Mouse (Mus musculus) bone marrow macrophage, adult 2 months (primary cell): ENCODE results near the gene Phyhd1.

Experiments used
- CTCF ChIP-seq: IDR thresholded peaks from 2 replicates; pipeline ENCODE4 v1.5.1; 2012; ENCODE audit warnings: low read depth, mild to moderate bottlenecking, low read length, moderate library complexity
- POLR2A ChIP-seq: IDR thresholded peaks from 2 replicates; pipeline ENCODE4 v1.6.1; 2012; ENCODE audit warnings: mild to moderate bottlenecking, low read depth, low read length, borderline replicate concordance

DNA sequence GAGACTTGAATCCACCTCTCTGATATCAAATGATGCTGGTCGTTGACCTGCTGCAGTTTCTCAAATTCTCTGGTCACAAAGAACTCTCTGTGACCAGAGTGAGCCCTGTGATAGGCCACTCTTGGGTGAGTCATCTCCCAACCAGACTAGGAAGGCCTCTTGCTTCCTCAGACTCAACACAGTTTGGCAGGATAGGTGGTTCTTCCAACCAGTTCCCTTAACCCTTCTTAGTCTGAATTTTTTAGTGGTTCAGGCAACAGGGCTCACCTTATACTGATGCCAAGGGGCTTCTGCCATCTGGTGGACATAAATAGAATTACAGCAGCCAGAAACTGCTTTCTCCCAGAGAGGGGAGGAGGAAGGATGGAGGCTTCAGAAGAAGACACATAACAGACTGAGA lies 4.1 kb downstream of the Phyhd1 start:
- TF ChIP-seq POLR2A (no peak), CTCF (no peak)
